Mouse (Mus musculus): ENCODE results near the gene Aqp1. TPM values are rescaled to one million over a fixed set of nuclear protein-coding genes. Genes with fewer than 3 reads are reported as not detected.

Gene Aqp1
- polyA plus RNA-seq, 1 experiment from 2014 or later, result 711 TPM

DNA sequence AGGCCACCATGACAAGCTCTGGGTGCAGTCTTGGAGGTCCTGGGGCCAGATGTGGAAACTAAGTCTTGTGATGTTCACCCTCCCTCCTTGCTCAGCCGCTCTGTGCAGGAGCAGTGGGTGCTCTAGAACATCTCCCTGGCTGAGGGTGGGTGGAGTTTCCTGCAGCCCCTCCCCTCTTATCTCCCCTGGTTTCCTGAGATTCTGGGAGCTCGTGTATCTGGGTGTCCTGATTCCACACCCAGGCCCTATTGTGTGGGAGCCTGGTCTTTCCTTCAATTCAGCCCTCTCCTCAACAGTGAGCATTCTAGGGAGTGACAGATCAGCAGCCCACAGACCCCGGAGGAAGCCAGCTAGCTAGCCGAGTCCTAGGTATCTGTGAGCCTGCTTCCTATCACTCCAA lies 9.9 kb upstream of the Aqp1 start:
- Histone ChIP-seq H3K27me3 (replicated peaks; ENCODE audit: insufficient read depth, low read length) (no peaks in the 10 kb centered on the region), H3K9ac (replicated peaks; ENCODE audit: low read depth) (no peak overlapping the region), H3K27ac (ENCODE audit: low read length) (peak overlapping the region; percentile 87), H3K4me1 (ENCODE audit: insufficient read depth, low read depth, low read length) (peaks cover 21% of the 10 kb centered on the region; the same call in 1 of the 2 replicates), H3K9me3 (ENCODE audit: low read length) (no peaks in the 10 kb centered on the region), H3K4me2 (replicated peaks; ENCODE audit: low read depth, low read length) (no peak overlapping the region), H3K4me3 (ENCODE audit: low read depth, low read length) (no peak overlapping the region), H3K36me3 (ENCODE audit: insufficient read depth, low read length) (no peaks in the 10 kb centered on the region)
- 47% methylated on average over 4 of the region's 4 CpGs for WGBS
- ATAC-seq, result peak; percentile 58
- DNase-seq (ENCODE audit: low spot score), result peak; percentile 55
- TF ChIP-seq CTCF (IDR thresholded peaks at IDR 0.05) (no peak), EP300 (IDR thresholded peaks at IDR 0.05) (peak; percentile 93)

DNA sequence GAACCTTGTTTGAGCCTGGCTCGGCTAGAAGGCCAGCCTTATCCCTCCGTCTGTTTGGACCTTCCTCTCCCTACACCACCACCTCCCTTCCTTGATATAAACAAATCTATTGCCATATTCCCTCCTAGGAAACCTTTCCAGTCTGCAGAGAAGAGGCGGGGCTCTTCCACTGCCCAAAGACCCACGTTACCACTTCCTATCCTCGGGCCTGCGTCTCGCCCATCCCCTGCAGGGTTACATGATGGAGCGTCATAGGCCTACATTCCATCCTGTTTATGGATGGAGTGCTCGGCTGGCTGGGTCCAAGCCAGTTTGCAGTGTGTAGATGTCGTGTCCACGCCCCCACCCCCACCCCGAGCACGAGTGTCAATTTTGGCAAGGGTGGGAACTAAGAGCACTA lies 8.9 kb upstream of the Aqp1 start:
- Histone ChIP-seq H3K4me3 (ENCODE audit: low read depth, low read length) (no peak overlapping the region), H3K36me3 (ENCODE audit: insufficient read depth, low read length) (no peaks in the 10 kb centered on the region), H3K4me1 (ENCODE audit: insufficient read depth, low read depth, low read length) (peaks cover 19% of the 10 kb centered on the region), H3K27ac (ENCODE audit: low read length) (peak overlapping the region; percentile 87), H3K27me3 (replicated peaks; ENCODE audit: insufficient read depth, low read length) (no peaks in the 10 kb centered on the region), H3K4me2 (replicated peaks; ENCODE audit: low read depth, low read length) (no peak overlapping the region), H3K9me3 (ENCODE audit: low read length) (no peaks in the 10 kb centered on the region), H3K9ac (replicated peaks; ENCODE audit: low read depth) (no peak overlapping the region)
- TF ChIP-seq EP300 (IDR thresholded peaks at IDR 0.05) (peak; percentile 96), CTCF (IDR thresholded peaks at IDR 0.05) (no peak)
- ATAC-seq (peak; percentile 86), DNase-seq (ENCODE audit: low spot score) (peak; percentile 86)
- 34% methylated on average over 13 of the region's 13 CpGs for WGBS

DNA sequence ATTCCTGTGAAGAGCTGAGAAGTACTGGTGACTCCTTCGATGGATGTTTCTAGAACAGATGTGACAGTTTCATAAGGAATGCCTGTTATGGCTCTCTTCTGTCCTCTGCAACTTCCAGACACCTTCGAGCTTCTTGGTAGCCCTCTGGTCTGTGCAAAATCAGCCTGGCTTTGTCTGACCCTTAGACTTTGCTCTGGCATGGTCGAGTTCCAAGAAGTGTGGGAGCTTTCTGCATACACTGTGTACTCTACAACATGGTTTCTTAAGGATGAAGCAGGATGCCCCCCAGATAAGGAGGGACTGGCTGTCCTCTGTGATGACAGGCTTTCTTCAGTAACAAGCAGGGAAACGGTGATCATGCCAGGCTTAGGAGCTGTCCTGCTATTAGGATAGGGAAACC lies 8.1 kb upstream of the Aqp1 start:
- WGBS, result 57% methylated on average over 4 of the region's 4 CpGs
- Histone ChIP-seq H3K27ac (ENCODE audit: low read length) (peak overlapping the region; percentile 29), H3K4me2 (replicated peaks; ENCODE audit: low read depth, low read length) (no peak overlapping the region), H3K9me3 (ENCODE audit: low read length) (no peaks in the 10 kb centered on the region), H3K4me1 (ENCODE audit: insufficient read depth, low read depth, low read length) (peaks cover 23% of the 10 kb centered on the region), H3K36me3 (ENCODE audit: insufficient read depth, low read length) (no peaks in the 10 kb centered on the region), H3K27me3 (replicated peaks; ENCODE audit: insufficient read depth, low read length) (no peaks in the 10 kb centered on the region), H3K4me3 (ENCODE audit: low read depth, low read length) (no peak overlapping the region), H3K9ac (replicated peaks; ENCODE audit: low read depth) (no peak overlapping the region)
- ATAC-seq, result no peak
- TF ChIP-seq CTCF (IDR thresholded peaks at IDR 0.05), result no peak
- no peak for TF ChIP-seq EP300 (IDR thresholded peaks at IDR 0.05)
- no peak for DNase-seq (ENCODE audit: low spot score)

DNA sequence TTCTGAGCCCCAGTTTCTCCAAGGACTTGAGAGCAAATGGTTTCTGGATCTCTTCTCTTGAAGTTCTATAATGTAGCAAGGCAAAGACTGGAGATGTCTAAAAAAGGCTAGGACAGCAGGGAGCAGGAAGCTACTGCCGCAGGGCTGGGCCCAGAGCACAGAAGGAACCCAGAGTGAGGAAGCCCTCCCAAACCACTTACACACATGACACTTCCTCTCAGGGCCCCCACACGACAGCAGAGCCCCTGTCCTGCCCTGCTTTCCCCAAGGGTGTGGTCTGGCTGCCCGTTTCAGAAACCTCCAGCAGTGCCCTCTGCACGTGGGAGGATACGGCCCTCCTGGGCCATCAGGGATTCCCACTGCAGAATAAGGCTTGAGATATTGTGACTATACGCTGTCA lies 4.9 kb upstream of the Aqp1 start:
- peak; percentile 16 for ATAC-seq
- 36% methylated on average over 6 of the region's 6 CpGs for WGBS
- Histone ChIP-seq H3K27ac (ENCODE audit: low read length) (no peak overlapping the region), H3K4me2 (replicated peaks; ENCODE audit: low read depth, low read length) (no peak overlapping the region), H3K9ac (replicated peaks; ENCODE audit: low read depth) (no peak overlapping the region), H3K4me1 (ENCODE audit: insufficient read depth, low read depth, low read length) (peaks cover 24% of the 10 kb centered on the region), H3K36me3 (ENCODE audit: insufficient read depth, low read length) (no peaks in the 10 kb centered on the region), H3K4me3 (ENCODE audit: low read depth, low read length) (no peak overlapping the region), H3K27me3 (replicated peaks; ENCODE audit: insufficient read depth, low read length) (no peaks in the 10 kb centered on the region), H3K9me3 (ENCODE audit: low read length) (no peaks in the 10 kb centered on the region)
- no peak for TF ChIP-seq CTCF (IDR thresholded peaks at IDR 0.05)
- TF ChIP-seq EP300 (IDR thresholded peaks at IDR 0.05), result peak; percentile 36; the same call in 1 of the 2 replicates
- DNase-seq (ENCODE audit: low spot score), result peak; percentile 62

DNA sequence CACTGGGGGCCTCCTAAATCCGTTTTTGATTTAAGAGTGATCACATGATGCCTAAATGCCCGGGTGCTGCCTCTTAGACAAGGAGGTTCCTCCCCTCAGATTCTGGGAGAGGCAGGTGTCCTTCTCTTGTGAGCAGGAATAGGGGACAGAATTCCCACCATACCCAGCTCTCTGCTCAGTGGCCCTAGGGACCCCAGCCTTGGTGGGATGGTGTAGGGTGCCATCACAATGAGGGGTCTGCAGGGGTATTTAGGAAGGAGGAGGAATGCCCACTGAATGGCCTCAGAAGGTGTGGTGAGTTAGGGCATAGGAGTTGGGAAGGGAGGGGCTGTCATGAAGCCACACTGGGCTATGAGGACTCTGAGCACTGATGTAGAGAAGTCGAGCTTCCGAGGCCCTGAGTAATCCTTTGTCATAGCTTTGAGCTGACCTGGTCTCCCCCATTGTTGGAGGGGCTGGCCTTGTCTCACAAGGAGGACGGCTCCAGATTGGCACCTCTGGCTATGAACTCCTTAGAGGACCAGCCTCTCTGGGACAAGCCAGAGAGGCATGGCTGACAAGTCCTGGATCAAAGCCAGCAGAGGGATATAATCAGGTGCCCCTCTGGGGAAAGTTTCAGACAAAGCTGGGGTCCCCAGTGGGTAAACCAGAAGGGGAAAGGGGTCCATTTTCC lies 4.0 kb upstream of the Aqp1 start:
- no peak for ATAC-seq
- Histone ChIP-seq H3K9me3 (ENCODE audit: low read length) (no peaks in the 10 kb centered on the region), H3K4me2 (replicated peaks; ENCODE audit: low read depth, low read length) (no peak overlapping the region), H3K36me3 (ENCODE audit: insufficient read depth, low read length) (no peaks in the 10 kb centered on the region), H3K4me3 (ENCODE audit: low read depth, low read length) (no peak overlapping the region), H3K9ac (replicated peaks; ENCODE audit: low read depth) (no peak overlapping the region), H3K27ac (ENCODE audit: low read length) (no peak overlapping the region), H3K27me3 (replicated peaks; ENCODE audit: insufficient read depth, low read length) (no peaks in the 10 kb centered on the region), H3K4me1 (ENCODE audit: insufficient read depth, low read depth, low read length) (peaks cover 19% of the 10 kb centered on the region)
- WGBS, result 61% methylated on average over 5 of the region's 5 CpGs
- DNase-seq (ENCODE audit: low spot score), result no peak
- TF ChIP-seq CTCF (IDR thresholded peaks at IDR 0.05), result no peak
- no peak for TF ChIP-seq EP300 (IDR thresholded peaks at IDR 0.05)

- no peak overlapping the region for H3K27ac ChIP-seq (ENCODE audit: low read length)
Observed at GRCm38 (mm10) chr6:55332773-55333109, 3.5 kb upstream of the Aqp1 start.

More at GRCm38 (mm10) chr6:55332773-55333109, 3.5 kb upstream of the Aqp1 start:
- no peak overlapping the region for H3K4me3 ChIP-seq (ENCODE audit: low read depth, low read length)
- H3K9ac ChIP-seq (replicated peaks; ENCODE audit: low read depth), result no peak overlapping the region
- TF ChIP-seq EP300 (IDR thresholded peaks at IDR 0.05), result no peak
- TF ChIP-seq CTCF (IDR thresholded peaks at IDR 0.05), result no peak
- DNase-seq (ENCODE audit: low spot score) (no peak), ATAC-seq (no peak)
- H3K4me2 ChIP-seq (replicated peaks; ENCODE audit: low read depth, low read length), result no peak overlapping the region
- no peaks in the 10 kb centered on the region for H3K27me3 ChIP-seq (replicated peaks; ENCODE audit: insufficient read depth, low read length)
- peaks cover 19% of the 10 kb centered on the region for H3K4me1 ChIP-seq (ENCODE audit: insufficient read depth, low read depth, low read length)
- 75% methylated on average over 6 of the region's 6 CpGs for WGBS
- no peaks in the 10 kb centered on the region for H3K36me3 ChIP-seq (ENCODE audit: insufficient read depth, low read length)
- no peaks in the 10 kb centered on the region for H3K9me3 ChIP-seq (ENCODE audit: low read length)

All from lung, postnatal 0 days (tissue).